Mouse (Mus musculus) CH12.LX (cell line): Measurements from ENCODE around the gene Lrrtm4.

Experiments
- BHLHE40 ChIP-seq: IDR thresholded peaks from 2 replicates; pipeline ENCODE4 v1.6.1; 2011; ENCODE audit warnings: mild to moderate bottlenecking, low read depth, low read length, improper control_type of control experiment
- CTCF ChIP-seq, 2 experiments: IDR thresholded peaks in 1 of 2; conservative IDR thresholded peaks in 1 of 2; 2 replicates each; pipeline ENCODE4 v1.5.1; 2011 to 2012; ENCODE audit warnings: low read depth in 2 of 2, low read length in 2 of 2, improper control_type of control experiment in 1 of 2, inconsistent platforms in 1 of 2, mild to moderate bottlenecking in 1 of 2, moderate library complexity in 1 of 2
- E2F4 ChIP-seq: IDR thresholded peaks from 2 replicates; pipeline ENCODE4 v1.6.1; 2011; ENCODE audit warnings: low read depth, low read length, improper control_type of control experiment; ENCODE audit not compliant: insufficient replicate concordance
- HCFC1 ChIP-seq: IDR thresholded peaks from 2 replicates; pipeline ENCODE4 v1.6.1; 2012; ENCODE audit warnings: low read depth, mild to moderate bottlenecking, inconsistent platforms, low read length, improper control_type of control experiment
- MAX ChIP-seq: IDR thresholded peaks from 2 replicates; pipeline ENCODE4 v1.6.1; 2011; ENCODE audit warnings: low read length, improper control_type of control experiment
- MXI1 ChIP-seq: IDR thresholded peaks from 2 replicates; pipeline ENCODE4 v1.6.1; 2011; ENCODE audit warnings: mild to moderate bottlenecking, low read depth, low read length, improper control_type of control experiment
- MYC ChIP-seq: IDR thresholded peaks from 2 replicates; pipeline ENCODE4 v1.6.1; 2011; ENCODE audit warnings: low read depth, mild to moderate bottlenecking, improper control_type of control experiment, low read length
- NELFE ChIP-seq: IDR thresholded peaks from 2 replicates; pipeline ENCODE4 v1.6.1; 2011; ENCODE audit warnings: low read depth, low read length, improper control_type of control experiment
- POLR2A ChIP-seq: IDR thresholded peaks from 2 replicates; pipeline ENCODE4 v1.6.1; 2011; ENCODE audit warnings: low read depth, mild to moderate bottlenecking, improper control_type of control experiment, low read length
- SMC3 ChIP-seq: IDR thresholded peaks from 2 replicates; pipeline ENCODE4 v1.6.1; 2011; ENCODE audit warnings: low read depth, low read length, improper control_type of control experiment
- TBP ChIP-seq: conservative IDR thresholded peaks from 2 replicates; pipeline ENCODE4 v1.6.1; 2011; ENCODE audit warnings: low read depth, low read length, improper control_type of control experiment
- USF1 ChIP-seq: IDR thresholded peaks from 2 replicates; pipeline ENCODE4 v1.6.1; 2014; ENCODE audit warnings: low read depth, mild to moderate bottlenecking, inconsistent platforms, low read length, improper control_type of control experiment
- USF2 ChIP-seq: conservative IDR thresholded peaks from 2 replicates; pipeline ENCODE4 v1.6.1; 2011; ENCODE audit warnings: low read depth, low read length, improper control_type of control experiment
- ZC3H11A ChIP-seq: IDR thresholded peaks from 2 replicates; pipeline ENCODE4 v1.6.1; 2012; ENCODE audit warnings: low read depth, mild to moderate bottlenecking, inconsistent platforms, low read length, improper control_type of control experiment

GRCm38 (mm10) chr6:80331751-80332150 is 313.1 kb downstream of the Lrrtm4 start:
- no peak for TF ChIP-seq CTCF (conservative IDR thresholded peaks at IDR 0.05 in 1 of 2, IDR thresholded peaks at IDR 0.05 in 1 of 2; ENCODE audit: low read depth in 2 of 2, low read length in 2 of 2)
- TF ChIP-seq MXI1 = no peak
- TF ChIP-seq MYC = no peak
- TF ChIP-seq USF1 = no peak
- no peak for TF ChIP-seq E2F4
- TF ChIP-seq ZC3H11A = no peak
- no peak for TF ChIP-seq POLR2A
- no peak for TF ChIP-seq SMC3
- TF ChIP-seq HCFC1 = no peak
- no peak for TF ChIP-seq BHLHE40
- TF ChIP-seq USF2 = no peak
- TF ChIP-seq MAX = no peak
- no peak for TF ChIP-seq TBP
- TF ChIP-seq NELFE = no peak
